Mouse (Mus musculus) embryo, embryonic 11 days (tissue): ENCODE measurements at regions not wholly inside any gene's neighbourhood (a gene's known extent, or its start where the extent isn't known, plus 50 kb on each side); places are given as distances from the start of the nearest gene placed in this dataset.

Experiments
- DNase-seq: peaks from one replicate; pipeline ENCODE4 v3.0.0-alpha.2; 2015

DNA sequence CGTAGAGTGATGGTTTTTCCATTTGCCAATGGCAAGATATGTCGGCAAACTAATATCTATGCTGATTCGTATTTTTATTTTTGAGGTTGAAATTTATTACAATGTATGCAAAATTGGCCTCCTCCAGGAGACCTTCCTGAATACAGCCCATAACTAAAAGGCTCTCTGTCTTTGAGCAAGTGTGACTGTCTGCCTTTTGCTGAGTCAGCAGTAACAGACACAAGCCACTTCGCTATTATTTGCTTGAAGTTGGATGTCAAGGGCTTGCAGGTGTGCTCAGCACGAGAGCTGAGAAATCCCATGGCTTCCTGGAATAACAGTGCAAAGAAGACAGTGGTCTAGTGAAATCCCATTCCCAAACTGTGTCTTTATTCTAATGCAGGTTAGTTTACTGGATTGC is 56.9 kb downstream of the Dmrt2 start:
- no peak for DNase-seq

DNA sequence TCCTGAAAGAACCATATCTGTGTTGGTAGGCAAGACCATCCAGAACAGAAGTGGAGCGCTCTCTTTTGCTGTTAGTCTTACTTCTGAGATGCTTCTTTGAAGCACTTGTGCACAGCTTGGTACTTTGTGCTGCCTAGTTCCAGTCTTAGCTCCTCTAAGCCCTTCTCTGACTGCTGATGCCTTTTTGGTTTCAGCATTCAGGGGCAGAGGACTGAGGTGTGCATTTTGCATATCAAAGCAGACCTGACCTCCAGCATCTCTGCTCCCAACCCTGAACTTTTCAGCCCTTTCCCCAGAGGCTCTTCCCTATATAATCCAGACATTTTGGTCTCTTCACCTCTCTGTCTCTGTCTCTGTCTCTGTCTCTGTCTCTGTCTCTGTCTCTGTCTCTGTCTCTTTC is 57.4 kb downstream of the Dmrt2 start:
- DNase-seq, result no peak

DNA sequence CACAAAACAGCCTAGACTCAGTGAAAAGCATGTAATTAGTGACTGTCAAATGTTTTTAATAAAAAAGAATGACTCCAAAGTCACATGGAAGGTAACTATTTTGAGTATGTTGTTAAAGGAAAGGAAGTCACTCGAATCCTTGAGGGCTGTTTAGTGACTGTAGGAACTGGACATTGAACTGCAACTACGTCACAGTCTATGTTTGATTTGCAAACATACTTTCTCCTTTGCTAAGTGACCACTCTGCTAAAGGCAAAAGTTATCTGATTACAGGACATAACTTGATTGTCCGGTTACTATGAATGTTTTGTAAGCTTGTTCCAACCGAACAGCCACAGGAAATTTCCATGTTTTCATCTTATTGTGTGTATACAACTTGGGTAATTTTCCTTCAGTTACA is 106.2 kb downstream of the Dmrt2 start:
- DNase-seq, result no peak

DNA sequence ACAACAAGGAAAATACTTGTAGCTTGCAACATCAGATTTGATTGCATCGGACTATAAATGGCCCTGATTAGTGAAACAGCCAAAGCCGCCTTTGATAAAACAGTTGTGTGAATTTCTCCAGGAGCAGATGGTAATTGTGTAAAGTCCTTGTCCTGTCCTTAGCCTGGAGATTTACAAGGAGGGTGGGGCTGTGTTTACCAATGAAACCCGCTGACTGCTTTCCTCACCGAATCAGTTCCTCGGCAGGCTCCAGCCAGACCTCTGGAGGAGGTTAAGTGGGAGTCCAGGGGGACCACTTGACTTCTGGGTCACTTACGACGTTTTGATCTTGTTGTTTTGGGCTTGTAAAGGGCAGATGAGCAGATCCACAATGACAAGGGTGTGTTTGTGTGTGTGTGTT is 107.1 kb downstream of the Dmrt2 start:
- peak; percentile 40 for DNase-seq

DNA sequence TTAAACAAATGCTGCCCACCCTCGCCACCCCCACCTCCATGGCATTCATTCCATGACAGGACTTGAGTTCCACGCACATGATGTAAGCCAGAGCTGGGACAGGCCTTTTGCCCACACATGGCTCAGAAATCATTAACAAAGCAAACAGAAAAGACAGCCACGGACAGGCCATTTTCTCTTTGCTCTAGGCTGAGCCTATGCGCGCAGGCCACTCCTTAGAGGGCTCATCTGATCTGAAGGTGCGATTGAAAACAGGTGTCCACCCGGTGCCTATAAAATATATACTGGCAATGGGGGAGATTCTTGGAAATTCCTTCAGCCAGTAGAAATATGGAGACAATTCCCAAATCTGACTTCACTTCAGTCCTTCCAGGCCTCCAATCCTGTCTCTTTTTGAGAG is 109.1 kb downstream of the Dmrt2 start:
- peak; percentile 28 for DNase-seq

DNA sequence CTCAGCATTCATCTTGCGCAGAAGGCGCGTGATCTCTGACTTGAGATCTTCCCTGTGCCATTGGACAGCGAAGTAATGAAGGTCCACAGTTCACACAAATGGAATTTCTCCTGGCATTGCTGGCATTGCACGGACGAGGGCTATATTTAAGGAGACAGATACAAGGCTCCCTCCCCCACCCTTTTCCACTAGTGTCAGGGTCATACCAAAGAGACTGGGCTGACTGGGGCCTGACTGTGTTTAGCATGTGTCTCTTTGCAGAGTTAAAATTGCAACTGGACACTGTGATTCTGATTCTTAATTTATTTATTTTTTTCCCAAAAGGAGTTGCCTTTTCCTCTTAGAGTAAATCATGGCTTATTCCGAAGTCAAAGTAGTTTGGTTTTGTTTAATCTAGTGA is 130.5 kb downstream of the Dmrt2 start:
- DNase-seq, result no peak

DNA sequence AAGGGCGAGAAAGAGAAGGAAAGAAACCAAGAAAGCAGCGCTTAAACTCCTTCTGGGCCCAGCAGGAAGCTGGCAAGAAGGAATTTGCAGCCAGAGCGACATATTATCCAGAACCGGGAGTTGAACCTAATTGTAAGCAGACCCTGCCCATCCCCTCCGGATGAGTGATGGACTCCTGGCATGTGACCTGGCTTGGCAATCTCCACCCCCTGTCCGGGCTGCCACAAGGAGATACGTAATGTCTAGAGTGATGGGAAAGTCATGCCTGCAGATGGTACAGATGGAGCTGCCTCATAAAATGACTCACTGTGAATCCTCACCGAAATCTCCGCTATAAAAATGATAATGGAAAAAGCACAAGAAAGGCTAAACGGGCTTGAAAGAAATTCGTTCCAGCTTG is 133.1 kb downstream of the Dmrt2 start:
- DNase-seq, result peak; percentile 61

DNA sequence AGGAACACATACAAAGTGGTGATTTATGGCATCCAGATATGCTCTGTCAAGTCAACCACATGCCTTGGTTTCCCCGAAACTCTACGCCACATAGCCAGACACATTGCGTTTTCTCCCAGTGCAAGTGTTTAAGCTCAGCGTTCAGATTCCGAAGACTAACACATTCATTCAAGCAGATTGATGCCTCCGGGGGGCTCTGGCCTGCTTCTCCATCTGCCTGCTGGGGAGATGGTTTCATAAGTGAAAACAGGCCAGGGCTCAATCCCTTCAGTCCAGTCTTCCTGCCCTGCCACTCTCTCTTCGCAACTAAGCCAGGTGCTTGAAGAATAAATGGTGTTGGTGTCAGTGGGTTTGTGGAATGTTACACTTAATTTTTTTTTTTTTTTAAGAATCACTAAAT is 141.4 kb downstream of the Dmrt2 start:
- DNase-seq, result peak; percentile 28

DNA sequence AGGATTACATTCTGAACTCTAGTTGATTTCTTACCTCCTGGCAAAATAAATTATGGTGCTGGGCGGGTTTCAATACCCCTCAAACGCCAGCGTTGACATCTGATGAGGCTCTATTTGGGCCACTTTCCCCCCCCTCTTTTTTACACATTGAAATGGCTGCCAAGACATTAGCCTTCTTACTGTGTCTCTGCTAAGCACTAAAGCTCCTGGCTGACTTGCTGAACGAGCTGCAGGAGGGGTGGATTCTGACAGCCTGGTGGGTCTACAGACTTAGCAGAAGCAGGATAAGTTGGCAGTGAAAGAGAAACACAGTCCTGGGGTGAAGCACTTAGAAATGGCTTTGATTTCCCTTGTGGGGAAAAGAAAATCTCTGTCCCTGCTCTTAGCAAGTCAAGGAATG is 172.9 kb downstream of the Dmrt2 start:
- no peak for DNase-seq

DNA sequence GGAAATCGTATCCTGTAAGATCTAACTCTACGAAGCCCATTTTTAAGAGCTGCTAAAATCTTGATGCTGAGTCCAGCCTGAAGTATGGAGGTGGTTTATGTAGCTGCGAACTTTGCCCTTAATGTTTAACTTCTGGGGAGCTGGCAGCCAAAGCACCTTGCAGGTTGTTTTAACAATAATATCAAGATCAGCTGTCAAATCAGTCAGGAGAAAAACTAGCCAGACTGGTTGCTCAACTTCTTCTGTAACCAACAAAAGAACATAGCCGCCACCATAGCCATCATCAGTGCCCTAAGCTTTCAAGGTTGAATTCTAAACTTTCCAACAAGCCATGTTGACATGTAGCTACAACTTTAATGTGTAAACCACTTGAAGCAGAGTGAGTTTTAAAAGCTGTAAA is 184.1 kb downstream of the Dmrt2 start:
- DNase-seq, result peak; percentile 19

DNA sequence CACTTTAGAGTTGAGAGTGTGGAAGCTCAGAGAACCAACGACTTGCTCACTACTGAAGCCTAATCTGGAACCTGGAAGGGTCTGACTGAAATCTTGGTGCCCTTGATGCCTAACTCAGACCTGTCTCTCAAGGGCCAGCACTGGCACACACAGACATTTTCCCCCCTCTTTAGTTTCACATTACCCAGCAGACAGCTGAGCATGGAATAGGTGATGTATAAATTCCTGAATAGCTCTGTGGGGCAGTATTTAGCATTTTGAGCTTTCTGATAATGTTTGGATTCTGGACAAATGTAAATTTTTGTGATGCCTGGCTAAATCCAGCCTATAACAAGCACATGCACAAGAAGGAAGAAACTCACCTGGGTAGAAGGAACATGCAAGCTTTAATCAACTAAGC is 191.1 kb downstream of the Dmrt2 start:
- no peak for DNase-seq

DNA sequence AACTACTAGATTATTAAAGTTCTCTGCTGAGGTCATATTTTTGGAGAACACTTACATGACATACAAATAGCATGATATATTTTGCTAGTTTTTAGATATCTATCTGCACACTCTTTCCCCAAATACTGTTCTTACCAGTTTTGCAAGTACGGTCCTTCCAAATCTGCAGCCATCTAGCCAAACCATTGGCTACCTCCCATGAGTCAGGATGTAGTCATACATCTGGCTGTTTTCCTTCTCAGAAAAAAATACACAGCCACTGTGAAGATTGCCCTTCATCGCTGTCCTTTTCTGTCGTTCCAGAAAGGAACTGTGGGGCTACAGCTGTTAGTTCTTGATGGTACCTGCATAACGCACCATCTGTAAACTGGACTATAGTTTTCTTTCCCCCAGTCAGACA is 234.5 kb downstream of the Dmrt2 start:
- no peak for DNase-seq

DNA sequence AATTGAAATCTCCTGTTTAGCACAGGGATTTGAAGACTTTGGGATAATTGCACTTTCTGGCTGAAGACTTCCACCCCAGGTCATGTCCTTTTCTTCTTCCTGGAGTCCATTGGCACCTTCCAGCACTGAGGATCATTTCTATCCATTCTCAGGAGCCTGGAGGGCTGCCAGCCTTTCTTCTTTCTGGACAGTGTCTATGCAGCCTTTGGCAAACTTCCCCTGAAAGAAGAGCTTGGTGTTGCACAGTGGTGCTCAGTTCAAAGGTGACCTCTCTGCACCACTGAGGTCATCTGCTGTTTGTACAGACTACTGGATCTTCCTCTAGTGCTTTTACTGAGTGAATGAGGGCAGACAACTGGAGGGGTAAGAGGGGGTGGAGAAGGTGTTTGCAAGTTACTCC is 249.8 kb downstream of the Dmrt2 start:
- DNase-seq, result no peak

DNA sequence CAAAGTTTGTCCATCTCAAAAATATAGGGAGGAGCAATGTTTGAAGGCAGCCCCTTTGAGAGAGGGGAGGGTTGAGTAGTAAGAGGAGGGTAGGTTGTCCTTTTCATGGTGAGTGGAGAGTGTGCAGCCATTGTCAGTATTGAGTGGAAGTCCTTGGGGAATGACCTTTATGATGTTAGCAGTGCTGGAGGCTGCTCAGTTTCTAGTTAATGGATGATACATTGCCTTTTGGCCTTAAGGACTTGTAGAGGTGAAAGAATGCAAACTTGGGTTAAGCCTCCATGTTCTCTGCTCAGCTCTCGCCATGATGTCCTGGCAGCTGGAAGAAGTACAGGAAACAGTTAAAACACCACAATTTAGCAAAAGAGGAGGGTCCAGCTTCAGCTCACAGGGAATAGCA is 250.6 kb downstream of the Dmrt2 start:
- DNase-seq, result no peak

DNA sequence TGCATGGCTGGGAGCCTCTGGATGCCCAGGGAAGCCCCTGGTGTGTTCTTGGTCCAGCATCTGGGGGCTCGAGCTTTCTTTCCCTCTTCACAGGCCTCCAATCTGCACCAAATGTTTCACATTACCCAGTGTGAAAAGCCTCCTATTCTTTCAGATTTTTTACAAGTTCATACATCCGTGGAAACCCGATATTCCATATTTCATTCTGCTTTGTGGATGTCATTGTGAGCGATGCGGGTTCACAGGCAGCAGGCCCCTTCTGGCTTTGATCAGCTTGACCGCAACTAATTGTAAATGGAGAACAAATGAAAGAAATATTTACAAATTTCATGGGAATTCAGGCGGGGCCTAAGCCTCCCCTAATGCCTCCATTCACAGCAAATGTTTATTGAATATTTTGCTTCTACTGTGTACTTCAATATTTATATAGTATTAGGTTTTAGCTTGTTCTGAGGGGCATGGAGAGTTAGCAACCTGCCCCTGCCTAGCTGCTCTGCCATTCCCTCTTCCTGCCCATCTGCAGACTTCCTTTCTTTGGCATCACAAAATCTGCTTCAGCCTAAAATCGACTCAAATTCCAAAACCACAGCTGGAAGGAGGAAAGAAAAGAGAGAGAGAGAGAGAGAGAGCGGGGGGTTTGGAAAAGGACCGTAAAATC is 251.6 kb downstream of the Dmrt2 start:
- peak; percentile 67 for DNase-seq

DNA sequence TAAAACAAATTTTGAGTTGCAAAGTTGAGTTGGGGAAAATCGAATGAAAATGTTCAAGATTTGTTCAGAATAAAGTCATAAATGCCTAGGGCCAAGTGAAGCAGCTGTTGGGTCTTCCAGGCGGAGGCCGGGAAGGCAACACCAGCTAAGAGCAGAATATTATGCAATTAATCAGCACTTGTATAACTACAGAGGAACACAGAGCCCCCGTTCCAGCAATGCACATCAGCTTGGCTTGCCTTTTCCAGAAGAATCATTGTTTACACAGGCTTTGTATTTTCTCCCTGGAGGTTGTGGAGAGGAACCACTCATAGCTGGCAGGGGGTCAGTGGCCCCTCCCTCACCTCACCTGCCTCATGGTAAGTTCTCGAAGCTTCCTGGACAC is 252.2 kb downstream of the Dmrt2 start:
- peak; percentile 18 for DNase-seq

DNA sequence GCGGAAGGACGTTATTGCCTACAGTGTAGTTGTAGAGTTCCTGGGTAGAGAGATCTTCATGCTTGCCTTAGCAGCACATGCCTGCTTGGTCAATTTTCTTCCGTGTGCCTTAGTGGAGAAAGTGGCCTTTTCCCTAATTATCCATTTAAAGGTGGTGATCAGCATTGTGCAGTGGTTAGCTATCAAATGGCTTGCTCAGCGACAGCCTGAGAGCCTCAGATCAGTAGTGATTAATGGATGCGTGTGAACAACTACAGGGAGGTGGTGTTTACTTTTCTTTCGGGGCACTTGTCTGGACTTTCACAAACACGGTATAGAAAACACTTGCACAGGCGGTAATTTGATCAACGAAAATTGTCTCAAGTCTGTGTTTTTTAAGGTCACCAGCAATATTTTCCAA is 255.0 kb downstream of the Dmrt2 start:
- DNase-seq, result no peak

DNA sequence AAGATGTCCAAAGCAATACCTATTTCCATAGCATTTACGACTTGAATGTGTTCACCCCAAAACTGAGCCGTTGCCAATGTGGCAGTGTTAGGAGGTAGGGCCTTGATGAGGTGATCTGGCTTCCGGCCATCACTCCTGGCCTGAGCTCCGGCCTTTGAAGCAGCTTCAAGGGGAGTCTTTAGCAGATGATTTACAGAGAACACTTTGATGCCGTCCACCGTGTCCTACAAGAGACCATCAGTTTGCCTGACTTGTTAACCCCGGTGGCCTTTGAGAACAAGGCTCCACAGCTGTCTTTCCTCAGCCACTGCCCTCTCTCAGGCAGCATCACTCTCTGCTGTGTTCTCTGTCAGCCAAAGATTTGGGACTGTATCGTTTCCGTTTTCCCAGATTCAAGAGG is 265.1 kb downstream of the Dmrt2 start:
- DNase-seq, result peak; percentile 26

DNA sequence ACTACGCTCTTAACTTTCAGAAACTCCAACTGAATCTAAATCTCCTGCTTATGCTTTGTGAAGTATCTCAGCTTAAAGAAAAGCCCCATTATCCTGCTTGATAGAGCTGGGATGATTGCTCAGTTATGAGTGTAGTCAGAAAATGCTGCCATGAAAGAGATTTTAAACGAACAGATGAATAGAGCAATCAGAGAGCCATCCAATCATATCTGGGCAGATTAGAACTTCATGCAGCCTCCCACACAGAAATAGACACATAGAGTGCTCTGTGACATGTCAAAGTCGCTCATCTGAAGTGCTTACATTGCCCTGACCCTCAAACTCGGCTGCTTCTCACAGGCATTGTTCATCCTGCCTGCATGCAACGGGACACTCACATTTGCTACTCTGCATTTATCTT is 299.0 kb downstream of the Dmrt2 start:
- DNase-seq, result peak; percentile 2

DNA sequence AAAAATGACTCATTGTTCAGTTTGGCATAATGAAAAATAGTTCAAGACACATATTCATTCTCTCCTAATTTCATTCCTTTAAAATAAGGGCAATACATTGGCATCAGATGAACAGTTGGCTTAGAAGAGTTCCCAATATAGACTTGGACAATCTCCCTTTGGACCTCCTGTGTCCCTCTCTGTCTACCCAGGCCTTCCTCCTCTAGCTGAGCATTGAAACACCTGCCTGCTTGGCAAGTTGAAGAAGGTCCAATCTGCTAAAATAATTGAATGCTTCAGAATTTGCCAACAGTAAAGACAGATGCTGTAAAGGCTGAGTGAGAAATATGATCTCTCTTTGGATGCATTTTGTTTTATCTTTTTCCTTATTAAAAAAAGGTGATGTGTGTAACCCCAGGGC is 303.0 kb downstream of the Dmrt2 start:
- DNase-seq, result no peak

DNA sequence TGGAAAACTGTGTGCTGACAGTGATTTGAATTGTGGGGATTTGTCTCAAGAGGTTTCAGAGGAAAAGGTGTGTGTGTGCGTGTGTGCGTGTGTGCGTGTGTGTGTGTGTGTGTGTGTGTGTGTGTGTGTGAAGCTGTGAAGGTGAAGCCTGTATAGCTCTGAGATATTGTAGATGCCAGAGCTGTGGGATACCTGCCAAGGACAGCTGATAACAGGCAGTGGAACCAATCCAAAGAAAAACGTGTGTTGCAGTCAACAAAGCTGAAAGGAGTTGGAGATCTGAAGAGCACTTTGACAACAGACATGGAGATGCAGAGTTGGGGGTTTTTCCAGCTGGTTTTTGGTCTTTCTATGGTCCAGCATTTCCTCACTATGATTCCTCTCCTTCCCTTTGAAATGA is 308.1 kb downstream of the Dmrt2 start:
- DNase-seq, result no peak

DNA sequence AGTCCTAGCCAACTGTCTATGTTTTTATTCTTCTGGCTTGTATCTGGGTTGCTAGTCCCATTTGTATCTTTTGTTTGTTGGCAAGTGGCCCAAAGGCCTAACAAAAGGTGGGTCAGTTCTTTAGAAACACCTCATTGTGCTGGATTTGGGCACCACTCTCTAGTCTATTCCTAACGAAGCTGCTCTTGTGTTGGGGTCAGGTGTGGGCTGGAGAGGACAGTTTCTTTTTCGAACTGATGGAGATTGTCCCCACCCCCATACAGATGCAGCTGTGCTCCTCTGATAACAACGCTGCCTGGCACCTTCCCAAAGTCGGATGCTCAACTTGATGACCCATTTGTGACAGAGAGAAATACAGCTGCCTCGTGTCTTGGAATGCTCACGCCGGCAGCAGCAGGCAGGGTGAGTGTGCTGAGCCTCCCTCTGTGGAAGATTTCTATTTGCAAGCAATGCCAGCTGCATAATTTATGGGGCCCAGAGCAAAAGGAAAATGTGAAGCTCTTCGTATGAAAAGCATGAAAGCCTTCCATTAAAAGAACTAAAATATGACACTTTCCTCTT is 342.5 kb downstream of the Dmrt2 start:
- DNase-seq, result peak; percentile 7

DNA sequence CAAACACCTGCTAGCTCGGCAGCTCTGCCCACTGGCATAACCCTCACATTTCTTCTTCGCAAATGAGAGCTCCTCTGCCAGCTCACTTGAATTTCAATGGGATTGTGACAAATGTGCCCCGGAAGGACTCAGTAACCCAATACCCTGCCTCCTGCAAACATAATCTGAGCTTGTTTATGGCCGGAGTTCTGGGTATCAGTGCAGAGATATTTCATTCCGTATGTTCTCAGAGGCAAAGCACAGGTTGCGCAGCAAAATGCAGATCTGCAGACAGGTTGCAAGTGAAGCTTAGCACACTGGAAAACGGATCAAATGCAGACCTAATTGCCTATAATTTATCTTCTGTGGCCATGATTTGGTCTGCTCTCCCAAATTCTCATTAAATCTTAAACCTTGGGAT is 348.9 kb downstream of the Dmrt2 start:
- no peak for DNase-seq

DNA sequence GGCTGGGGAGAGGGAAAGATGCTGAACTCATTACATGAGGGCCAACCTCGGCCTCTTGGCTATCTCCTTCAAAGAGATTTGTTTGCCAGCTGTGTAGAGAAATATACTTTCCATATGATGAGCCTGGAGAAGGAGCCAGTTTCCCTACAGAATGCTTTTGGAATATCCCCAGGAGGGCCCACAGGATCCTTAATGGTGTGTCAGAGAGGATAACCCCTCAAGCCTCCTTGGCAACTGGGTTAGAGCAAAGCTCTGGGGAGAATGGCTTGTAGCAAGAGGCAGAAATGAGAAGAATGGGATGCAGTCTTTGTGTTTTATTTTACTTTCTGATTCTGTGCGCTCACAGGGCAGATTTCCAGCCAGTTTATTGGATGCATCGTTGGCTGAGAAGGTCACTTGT is 353.9 kb downstream of the Dmrt2 start:
- DNase-seq, result no peak

DNA sequence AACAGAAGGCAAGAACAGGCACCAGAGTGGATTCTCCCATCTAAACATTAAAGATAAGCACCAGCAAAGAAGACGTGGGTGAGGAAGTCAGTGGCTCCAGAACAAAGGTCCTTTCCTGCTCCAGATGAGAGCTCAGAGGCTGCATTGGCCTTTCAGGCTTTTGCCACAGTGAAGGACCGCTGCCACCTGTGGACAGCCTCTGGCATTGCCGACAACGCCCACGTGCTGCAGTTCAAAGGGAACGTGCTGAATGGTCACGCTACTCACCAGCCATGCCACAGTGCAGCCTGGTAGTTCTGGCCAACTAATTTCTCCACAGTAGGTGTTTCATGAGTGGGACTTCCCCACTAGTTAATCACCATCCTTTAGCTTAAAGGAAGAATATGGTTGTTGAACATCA is 365.1 kb downstream of the Dmrt2 start:
- DNase-seq, result peak; percentile 85
